Mouse (Mus musculus) liver, postnatal 0 days (tissue): Measurements from ENCODE around the gene Prdm15.

ENCODE experiments used
- CTCF ChIP-seq: sonication (generic); IDR thresholded peaks from 2 replicates; pipeline ENCODE4 v1.5.1; 2016; ENCODE audit warnings: antibody characterized with exemption, low read depth
- EP300 ChIP-seq: IDR thresholded peaks from 2 replicates; pipeline ENCODE4 v1.6.1; 2016; ENCODE audit warnings: antibody characterized with exemption, low read depth, mild to moderate bottlenecking

- TF ChIP-seq CTCF (no peak), EP300 (no peak)
Measured at GRCm38 (mm10) chr16:97828207-97828606, 23.4 kb downstream of the Prdm15 start.
